Mouse (Mus musculus): Measurements from ENCODE around the gene Fam161a. TPM values are rescaled to one million over a fixed set of nuclear protein-coding genes. Genes with fewer than 3 reads are reported as not detected.
A peak's percentile ranks its signal among the peaks of the same experiment; 100 is the strongest.

Gene Fam161a
- polyA plus RNA-seq, 2 experiments: 0.93 to 1.4 TPM

DNA sequence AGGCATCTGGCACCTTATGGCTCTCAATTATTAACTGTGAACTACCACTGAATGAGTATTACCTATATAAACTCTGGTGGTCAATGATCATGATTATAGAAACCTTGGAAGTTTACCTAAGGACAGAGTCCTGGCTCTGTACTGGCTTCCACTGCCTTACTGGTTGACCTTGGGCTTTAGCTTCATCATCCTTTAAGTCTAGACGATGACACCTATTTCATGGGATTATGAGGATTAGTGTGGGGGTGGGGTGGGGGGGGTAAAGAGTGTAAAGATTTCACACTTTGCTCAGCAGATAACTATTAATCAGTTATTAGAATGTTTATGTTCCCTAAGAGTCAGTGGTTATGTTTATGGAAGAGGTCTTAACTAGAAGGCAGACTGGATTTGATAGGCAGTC lies 17.5 kb upstream of the Fam161a start:
- TF ChIP-seq CTCF (IDR thresholded peaks at IDR 0.05; ENCODE audit: low read depth): no peak
- TF ChIP-seq EP300 (IDR thresholded peaks at IDR 0.05; ENCODE audit: low read depth): no peak
- peak overlapping the region; percentile 67 for H3K4me2 ChIP-seq (ENCODE audit: low read depth)
- peaks cover 4 to 11% of the 10 kb centered on the region in 2 experiments for H3K4me1 ChIP-seq (replicated peaks; ENCODE audit: control insufficient read depth in 2 of 2, insufficient read depth in 2 of 2, low read length in 1 of 2)
- no peaks in the 10 kb centered on the region for H3K9me3 ChIP-seq (ENCODE audit: control insufficient read depth, low read length)
- peak overlapping the region; percentile 61 for H3K9ac ChIP-seq (replicated peaks)
- ATAC-seq (ENCODE audit: insufficient read depth) (no peak), DNase-seq (ENCODE audit: low read depth in 3 of 3, low spot score in 3 of 3) (no peak)
- 61% methylated on average over 1 of the region's 1 CpGs for WGBS (ENCODE audit: insufficient replicate concordance)
- peak overlapping the region; percentile 47 for H3K27ac ChIP-seq
- H3K27me3 ChIP-seq (ENCODE audit: control insufficient read depth, insufficient read depth, low read length): no peaks in the 10 kb centered on the region
- H3K4me3 ChIP-seq (ENCODE audit: insufficient read depth in 1 of 2, low read depth in 2 of 2, low read length in 2 of 2): peak overlapping the region; percentile 65 to 71; a peak in 3 of 4 replicates
- peaks cover 14% of the 10 kb centered on the region for H3K36me3 ChIP-seq (replicated peaks; ENCODE audit: control insufficient read depth, insufficient read depth, low read depth)

DNA sequence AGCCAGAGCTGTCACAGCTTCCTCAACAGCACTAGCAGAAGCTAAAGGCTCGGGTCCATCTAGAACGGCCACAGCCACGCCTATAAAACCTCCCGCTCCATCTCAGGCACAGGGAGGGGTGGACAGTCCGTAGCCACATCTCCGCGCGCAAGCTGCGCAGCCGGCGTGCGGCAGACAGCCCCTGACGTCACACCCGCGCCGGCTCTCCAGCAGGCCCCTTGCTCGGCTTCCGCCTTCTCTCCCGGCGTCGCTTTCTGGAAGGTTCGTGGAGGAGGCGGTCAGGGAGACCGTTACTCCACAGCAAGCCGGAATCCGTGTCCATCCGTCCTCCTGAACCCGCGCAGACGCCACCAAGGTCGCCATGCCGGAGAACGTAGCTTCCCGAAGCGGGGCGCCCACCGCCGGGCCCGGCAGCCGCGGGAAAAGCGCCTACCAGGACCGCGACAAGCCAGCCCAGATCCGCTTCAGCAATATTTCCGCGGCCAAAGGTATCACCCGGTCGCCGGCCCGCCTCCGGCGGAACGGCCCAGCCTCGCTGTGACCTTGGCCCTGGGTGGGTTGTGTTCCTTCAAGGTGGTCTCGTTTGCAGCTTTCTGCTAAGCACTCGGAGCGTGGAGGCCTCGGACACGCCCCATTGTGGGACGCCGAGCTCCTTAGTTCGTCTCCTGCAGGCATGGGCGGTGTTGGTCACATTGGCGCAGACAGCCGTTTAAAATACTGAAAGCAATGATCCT lies 16.8 kb upstream of the Fam161a start, which contains the start of gene Cct4:
Gene Cct4, plus strand, starts transcription at position 127 of the 734 bp plus-strand sequence.
- peak; percentile 78 to 82 (median 80) for DNase-seq (ENCODE audit: low read depth in 3 of 3, low spot score in 3 of 3)
- H3K9ac ChIP-seq (replicated peaks): peak within 1 kb of the TSS; percentile 76
- peak; percentile 98 for ATAC-seq (ENCODE audit: insufficient read depth)
- H3K36me3 ChIP-seq (replicated peaks; ENCODE audit: control insufficient read depth, insufficient read depth, low read depth): peaks cover 22% of the 10 kb centered on the region
- H3K27ac ChIP-seq: peak within 1 kb of the TSS; percentile 47
- under 1% methylated on average over 66 of the region's 66 CpGs for WGBS (ENCODE audit: insufficient replicate concordance)
- no peaks in the 10 kb centered on the region for H3K27me3 ChIP-seq (ENCODE audit: control insufficient read depth, insufficient read depth, low read length)
- peak within 1 kb of the TSS; percentile 65 to 71 for H3K4me3 ChIP-seq (ENCODE audit: insufficient read depth in 1 of 2, low read depth in 2 of 2, low read length in 2 of 2)
- 0 out of 2 replicates have a peak, but pooled peaks have one; percentile 45 for TF ChIP-seq EP300 (IDR thresholded peaks at IDR 0.05; ENCODE audit: low read depth)
- TF ChIP-seq CTCF (IDR thresholded peaks at IDR 0.05; ENCODE audit: low read depth): no peak
- H3K4me1 ChIP-seq (replicated peaks; ENCODE audit: control insufficient read depth in 2 of 2, insufficient read depth in 2 of 2, low read length in 1 of 2): peaks cover 4 to 11% of the 10 kb centered on the region in 2 experiments
- H3K9me3 ChIP-seq (ENCODE audit: control insufficient read depth, low read length): no peaks in the 10 kb centered on the region
- peak within 1 kb of the TSS; percentile 80 for H3K4me2 ChIP-seq (ENCODE audit: low read depth)

DNA sequence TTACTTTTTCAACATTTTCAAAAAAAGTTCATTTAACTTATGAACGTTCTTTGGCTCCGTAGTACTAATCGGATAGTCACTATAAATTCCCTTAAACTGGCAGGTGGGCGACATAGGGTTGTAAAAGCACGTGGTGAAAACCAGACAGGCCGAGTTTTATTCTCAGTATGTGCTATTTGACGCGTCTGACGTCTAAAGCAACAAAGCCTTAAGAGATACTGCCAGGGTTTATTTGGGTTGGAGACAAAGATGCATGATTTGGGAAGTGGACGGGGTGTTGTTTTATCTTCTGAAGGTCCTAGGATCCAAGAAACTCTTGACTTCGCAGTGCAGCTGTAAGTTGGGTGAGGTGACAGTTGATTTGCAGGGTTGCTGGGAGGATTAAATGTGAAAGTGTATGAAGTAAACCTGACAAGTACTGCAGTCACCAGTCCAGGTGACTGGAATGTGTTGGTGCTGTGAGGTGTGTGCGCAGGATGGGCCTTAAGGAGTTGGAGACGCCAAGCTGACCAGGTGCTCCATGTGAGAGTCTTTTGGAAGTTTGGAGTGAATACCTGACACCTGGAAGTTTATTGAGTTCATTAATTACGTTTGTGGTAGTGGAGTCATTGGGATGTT lies 16.0 kb upstream of the Fam161a start:
- peaks cover 4 to 11% of the 10 kb centered on the region in 2 experiments for H3K4me1 ChIP-seq (replicated peaks; ENCODE audit: control insufficient read depth in 2 of 2, insufficient read depth in 2 of 2, low read length in 1 of 2)
- no peaks in the 10 kb centered on the region for H3K27me3 ChIP-seq (ENCODE audit: control insufficient read depth, insufficient read depth, low read length)
- peak overlapping the region; percentile 1 for H3K27ac ChIP-seq
- no peaks in the 10 kb centered on the region for H3K9me3 ChIP-seq (ENCODE audit: control insufficient read depth, low read length)
- H3K4me3 ChIP-seq (ENCODE audit: insufficient read depth in 1 of 2, low read depth in 2 of 2, low read length in 2 of 2): peak overlapping the region; percentile 65 to 71
- 5% methylated on average over 14 of the region's 14 CpGs for WGBS (ENCODE audit: insufficient replicate concordance)
- DNase-seq (ENCODE audit: low read depth in 3 of 3, low spot score in 3 of 3) (no peak), ATAC-seq (ENCODE audit: insufficient read depth) (no peak)
- TF ChIP-seq EP300 (IDR thresholded peaks at IDR 0.05; ENCODE audit: low read depth) (no peak), CTCF (IDR thresholded peaks at IDR 0.05; ENCODE audit: low read depth) (no peak)
- peak overlapping the region; percentile 80 for H3K4me2 ChIP-seq (ENCODE audit: low read depth)
- H3K36me3 ChIP-seq (replicated peaks; ENCODE audit: control insufficient read depth, insufficient read depth, low read depth): peaks cover 27% of the 10 kb centered on the region
- peak overlapping the region; percentile 76 for H3K9ac ChIP-seq (replicated peaks)

DNA sequence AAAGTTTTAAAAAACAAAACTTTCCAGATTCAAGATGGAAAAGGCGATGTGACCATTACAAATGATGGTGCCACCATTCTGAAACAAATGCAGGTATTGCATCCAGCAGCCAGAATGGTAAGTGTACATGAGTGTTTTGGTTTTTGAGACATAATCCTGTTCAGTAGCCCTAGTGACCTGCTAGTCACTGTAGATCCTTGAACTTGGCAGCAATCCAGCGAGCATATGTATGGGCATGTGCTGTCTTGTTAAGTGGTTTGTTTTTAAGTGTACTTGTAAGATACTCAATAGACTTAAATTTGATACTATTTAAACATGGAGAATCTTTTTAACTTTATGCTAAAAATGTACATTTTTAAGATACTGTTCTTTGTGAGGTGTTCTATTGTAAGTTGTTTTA lies 13.1 kb upstream of the Fam161a start:
- DNase-seq (ENCODE audit: low read depth in 3 of 3, low spot score in 3 of 3): no peak
- Histone ChIP-seq H3K9me3 (ENCODE audit: control insufficient read depth, low read length) (no peaks in the 10 kb centered on the region), H3K27ac (no peak overlapping the region), H3K4me1 (replicated peaks; ENCODE audit: control insufficient read depth in 2 of 2, insufficient read depth in 2 of 2, low read length in 1 of 2) (peaks cover 14 to 21% of the 10 kb centered on the region in 2 experiments), H3K27me3 (ENCODE audit: control insufficient read depth, insufficient read depth, low read length) (no peaks in the 10 kb centered on the region), H3K9ac (replicated peaks) (no peak overlapping the region), H3K4me2 (ENCODE audit: low read depth) (no peak overlapping the region), H3K4me3 (ENCODE audit: insufficient read depth in 1 of 2, low read depth in 2 of 2, low read length in 2 of 2) (no peak overlapping the region), H3K36me3 (replicated peaks; ENCODE audit: control insufficient read depth, insufficient read depth, low read depth) (peaks cover 46% of the 10 kb centered on the region)
- TF ChIP-seq EP300 (IDR thresholded peaks at IDR 0.05; ENCODE audit: low read depth) (no peak), CTCF (IDR thresholded peaks at IDR 0.05; ENCODE audit: low read depth) (no peak)
- no peak for ATAC-seq (ENCODE audit: insufficient read depth)
- WGBS (ENCODE audit: insufficient replicate concordance): 82% methylated on average over 2 of the region's 2 CpGs

DNA sequence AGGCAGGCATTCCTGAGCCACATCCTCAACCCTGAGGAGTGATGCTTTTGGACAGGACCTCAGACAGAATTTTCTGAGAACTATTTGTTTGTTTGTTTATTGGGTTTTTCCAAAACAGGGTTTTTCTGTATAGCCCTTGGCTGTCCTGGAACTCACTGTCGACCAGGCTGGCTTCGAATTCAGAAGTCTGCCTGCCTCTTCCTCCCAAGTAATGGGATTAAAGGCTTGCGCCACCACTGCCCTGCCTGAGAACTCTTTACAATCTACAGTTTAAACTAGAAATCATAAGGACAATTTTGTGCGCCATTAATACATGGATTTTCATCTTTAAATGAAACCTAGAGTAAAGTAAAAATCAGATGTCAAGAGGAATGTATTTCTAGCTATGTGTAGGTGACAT lies 11.9 kb upstream of the Fam161a start:
- H3K4me2 ChIP-seq (ENCODE audit: low read depth): no peak overlapping the region
- TF ChIP-seq EP300 (IDR thresholded peaks at IDR 0.05; ENCODE audit: low read depth) (no peak), CTCF (IDR thresholded peaks at IDR 0.05; ENCODE audit: low read depth) (no peak)
- peaks cover 14 to 19% of the 10 kb centered on the region in 2 experiments for H3K4me1 ChIP-seq (replicated peaks; ENCODE audit: control insufficient read depth in 2 of 2, insufficient read depth in 2 of 2, low read length in 1 of 2)
- H3K27ac ChIP-seq: no peak overlapping the region
- no peaks in the 10 kb centered on the region for H3K9me3 ChIP-seq (ENCODE audit: control insufficient read depth, low read length)
- ATAC-seq (ENCODE audit: insufficient read depth) (no peak), DNase-seq (ENCODE audit: low read depth in 3 of 3, low spot score in 3 of 3) (no peak)
- no peaks in the 10 kb centered on the region for H3K27me3 ChIP-seq (ENCODE audit: control insufficient read depth, insufficient read depth, low read length)
- H3K36me3 ChIP-seq (replicated peaks; ENCODE audit: control insufficient read depth, insufficient read depth, low read depth): peaks cover 58% of the 10 kb centered on the region
- no peak overlapping the region for H3K9ac ChIP-seq (replicated peaks)
- 82% methylated on average over 4 of the region's 4 CpGs for WGBS (ENCODE audit: insufficient replicate concordance)
- H3K4me3 ChIP-seq (ENCODE audit: insufficient read depth in 1 of 2, low read depth in 2 of 2, low read length in 2 of 2): no peak overlapping the region
